Mouse (Mus musculus) stomach, postnatal 0 days (tissue): ENCODE measurements around the gene Pou2f3. TPM values are rescaled to one million over a fixed set of nuclear protein-coding genes. Genes with fewer than 3 reads are reported as not detected.

Experiments
- ATAC-seq: fragments of 200-750 bp; cut with Nextera tagmentation; 2 replicates; pipeline ENCODE4 v1.8.0; 2017; ENCODE audit not compliant: low FRiP score, low TSS enrichment
- DNase-seq: peaks from one replicate; pipeline ENCODE4 v3.0.0-alpha.2; 2016; ENCODE audit warnings: low spot score
- H3K27ac ChIP-seq: fragments of 300-500 bp; sonication (generic); replicated peaks from 2 replicates; pipeline ENCODE4 v1.5.1; 2014; ENCODE audit warnings: mild to moderate bottlenecking, control low read depth
- H3K27me3 ChIP-seq: fragments of 300-500 bp; sonication (generic); 2 replicates; pipeline ENCODE4 v1.6.1; 2014; ENCODE audit warnings: low read length; ENCODE audit not compliant: control insufficient read depth, insufficient read depth
- H3K36me3 ChIP-seq: fragments of 300-500 bp; sonication (generic); 2 replicates; pipeline ENCODE4 v1.6.1; 2014; ENCODE audit warnings: low read length, mixed read lengths; ENCODE audit not compliant: control insufficient read depth, insufficient read depth
- H3K4me1 ChIP-seq: fragments of 300-500 bp; sonication (generic); replicated peaks from 2 replicates; pipeline ENCODE4 v1.6.1; 2014; ENCODE audit warnings: antibody characterized with exemption; ENCODE audit not compliant: control insufficient read depth, insufficient read depth
- H3K4me2 ChIP-seq: fragments of 300-500 bp; sonication (generic); replicated peaks from 2 replicates; pipeline ENCODE4 v1.6.1; 2014; ENCODE audit warnings: low read depth, mild to moderate bottlenecking, control low read depth, moderate library complexity
- H3K4me3 ChIP-seq: fragments of 300-500 bp; sonication (generic); 2 replicates; pipeline ENCODE4 v1.5.1; 2014; ENCODE audit warnings: low read depth, low read length, control low read depth
- H3K9ac ChIP-seq: fragments of 300-500 bp; sonication (generic); 2 replicates; pipeline ENCODE4 v1.6.1; 2014; ENCODE audit warnings: mild to moderate bottlenecking, low read length, control low read depth, mixed read lengths
- H3K9me3 ChIP-seq: fragments of 300-500 bp; sonication (generic); 2 replicates; pipeline ENCODE4 v1.6.1; 2016; ENCODE audit warnings: low read length; ENCODE audit not compliant: control insufficient read depth
- CTCF ChIP-seq: IDR thresholded peaks from 2 replicates; pipeline ENCODE4 v1.5.1; 2016; ENCODE audit warnings: antibody characterized with exemption, low read depth, mild to moderate bottlenecking, moderate library complexity
- EP300 ChIP-seq: optimal IDR thresholded peaks from 2 replicates; pipeline ENCODE3; 2016; ENCODE audit warnings: antibody characterized with exemption
- WGBS: fragments of 180-500 bp; shearing (Covaris S2); extraction: QIAGEN DNeasy Blood & Tissue Kit; methylation state at CpG from one replicate; pipeline ENCODE4 v1.1.7; 2014; 5-methylcytosine and 5-hydroxymethylcytosine counted together
- polyA plus RNA-seq: library from polyadenylated mRNA; unstranded; fragments of >200 nt; fragmentation: Nextera tagmentation; extraction: Ambion mirVana; gene quantifications from 2 replicates; pipeline ENCODE4 v1.2.1, GENCODE M21; 2015

Pou2f3 gene
- polyA plus RNA-seq, 1 experiment from 2014 or later, result 1.7 TPM

- H3K9ac ChIP-seq, result no peak overlapping the region
- no peak overlapping the region for H3K27ac ChIP-seq
- DNase-seq (peak; percentile 67), ATAC-seq (peak; percentile 56; the same call in 1 of the 2 replicates)
- H3K9me3 ChIP-seq, result no peaks in the 10 kb centered on the region
- H3K4me1 ChIP-seq, result no peaks in the 10 kb centered on the region
- H3K36me3 ChIP-seq, result no peaks in the 10 kb centered on the region
- H3K4me2 ChIP-seq, result no peak overlapping the region
- WGBS, result 3% methylated on average over 4 of the region's 4 CpGs
- H3K4me3 ChIP-seq, result no peak overlapping the region
- H3K27me3 ChIP-seq, result no peaks in the 10 kb centered on the region
- TF ChIP-seq CTCF (peak; percentile 97), EP300 (no peak)
These were observed 68.3 kb downstream of the Pou2f3 start for GRCm38 (mm10) chr9:43141839-43142238.

DNA sequence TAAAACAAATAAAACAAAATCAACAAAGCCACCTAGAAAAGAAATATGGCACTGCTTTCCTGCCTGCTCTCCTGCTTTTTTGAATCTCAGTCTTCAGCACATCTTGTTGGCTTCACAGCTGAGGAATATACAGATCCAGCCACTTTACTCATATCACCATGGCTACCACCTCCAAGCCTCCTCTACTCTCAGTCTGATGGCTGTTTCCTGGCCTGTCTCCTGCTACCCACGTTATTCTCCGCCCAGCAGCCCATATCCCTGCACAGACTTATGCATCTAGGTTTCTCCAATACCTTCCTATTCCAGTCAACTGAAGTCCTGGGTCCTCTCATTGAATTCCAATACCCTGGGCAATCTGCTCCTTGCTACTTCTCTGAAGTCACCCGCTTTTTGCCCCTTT lies 76.6 kb downstream of the Pou2f3 start:
- WGBS, result 68% methylated on average over 3 of the region's 3 CpGs
- H3K27ac ChIP-seq, result no peak overlapping the region
- no peak overlapping the region for H3K4me3 ChIP-seq
- TF ChIP-seq EP300, result no peak
- no peak for TF ChIP-seq CTCF
- no peaks in the 10 kb centered on the region for H3K9me3 ChIP-seq
- no peaks in the 10 kb centered on the region for H3K36me3 ChIP-seq
- no peak overlapping the region for H3K4me2 ChIP-seq
- no peaks in the 10 kb centered on the region for H3K4me1 ChIP-seq
- H3K27me3 ChIP-seq, result no peaks in the 10 kb centered on the region
- H3K9ac ChIP-seq, result no peak overlapping the region
- DNase-seq (no peak), ATAC-seq (no peak)

GRCm38 (mm10) chr9:43132380-43132779 lies 77.8 kb downstream of the Pou2f3 start:
- Histone ChIP-seq H3K9ac (no peak overlapping the region), H3K9me3 (no peaks in the 10 kb centered on the region), H3K4me1 (0 out of 2 replicates have a peak, but pooled peaks cover 2% of the 10 kb centered on the region), H3K27me3 (no peaks in the 10 kb centered on the region), H3K36me3 (no peaks in the 10 kb centered on the region), H3K4me3 (no peak overlapping the region), H3K4me2 (no peak overlapping the region), H3K27ac (no peak overlapping the region)
- DNase-seq (no peak), ATAC-seq (no peak)
- WGBS, result 29% methylated on average over 4 of the region's 4 CpGs
- TF ChIP-seq EP300 (no peak), CTCF (no peak)

DNA sequence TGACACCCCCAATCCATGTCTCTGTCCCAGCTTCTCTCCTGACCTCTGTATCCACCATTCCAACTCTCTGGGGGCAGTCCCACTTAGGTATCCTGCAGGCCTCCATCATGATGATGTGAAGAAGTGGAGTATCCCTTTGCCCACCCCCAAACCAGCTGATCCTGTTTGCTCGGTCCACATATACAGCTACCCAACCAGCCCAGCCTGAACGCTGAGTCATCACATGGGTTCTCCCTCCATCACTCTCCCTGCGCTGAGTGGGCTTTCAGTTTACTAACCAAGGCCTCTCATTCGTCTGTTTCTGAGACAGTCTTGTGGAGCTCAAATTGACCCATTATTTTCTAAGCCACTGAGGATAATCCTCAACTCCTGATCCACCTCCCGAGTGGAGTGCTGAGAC lies 78.2 kb downstream of the Pou2f3 start:
- 0 out of 2 replicates have a peak, but pooled peaks cover 2% of the 10 kb centered on the region for H3K4me1 ChIP-seq
- no peak overlapping the region for H3K4me3 ChIP-seq
- TF ChIP-seq CTCF (no peak), EP300 (no peak)
- H3K27me3 ChIP-seq, result no peaks in the 10 kb centered on the region
- DNase-seq, result no peak
- 49% methylated on average over 5 of the region's 5 CpGs for WGBS
- no peaks in the 10 kb centered on the region for H3K36me3 ChIP-seq
- no peaks in the 10 kb centered on the region for H3K9me3 ChIP-seq
- H3K9ac ChIP-seq, result no peak overlapping the region
- no peak overlapping the region for H3K4me2 ChIP-seq
- no peak overlapping the region for H3K27ac ChIP-seq
- 0 out of 2 replicates have a peak, but pooled peaks have one; percentile 33 for ATAC-seq

DNA sequence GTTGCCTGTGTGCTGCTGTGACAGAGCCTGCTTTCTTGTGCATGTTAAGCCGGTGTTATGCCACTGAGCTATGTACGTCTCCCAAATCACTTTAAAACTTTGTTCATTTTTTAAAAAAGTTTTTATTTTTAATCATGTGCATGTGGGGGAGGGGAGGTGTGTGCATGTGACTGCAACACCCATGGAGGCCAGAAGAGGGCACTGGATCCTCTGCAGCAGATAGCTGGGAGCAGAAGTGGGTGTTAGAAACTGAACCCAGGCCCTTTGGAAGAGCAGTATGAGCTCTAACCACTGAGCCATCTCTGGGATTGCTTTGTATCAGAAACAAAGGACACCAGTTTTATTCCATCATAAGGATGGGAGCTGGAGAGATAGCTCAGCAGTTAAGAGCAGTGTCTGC lies 79.5 kb downstream of the Pou2f3 start:
- Histone ChIP-seq H3K9me3 (no peaks in the 10 kb centered on the region), H3K9ac (no peak overlapping the region), H3K4me3 (no peak overlapping the region), H3K36me3 (no peaks in the 10 kb centered on the region), H3K27me3 (no peaks in the 10 kb centered on the region), H3K27ac (no peak overlapping the region), H3K4me2 (no peak overlapping the region), H3K4me1 (0 out of 2 replicates have a peak, but pooled peaks cover 2% of the 10 kb centered on the region)
- TF ChIP-seq CTCF, result peak; percentile 47
- no peak for TF ChIP-seq EP300
- DNase-seq (no peak), ATAC-seq (no peak)
- 94% methylated on average over 2 of the region's 2 CpGs for WGBS

- TF ChIP-seq CTCF (no peak), EP300 (no peak)
- 50% methylated on average over 10 of the region's 10 CpGs for WGBS
- peak; percentile 55 for ATAC-seq
- Histone ChIP-seq H3K9ac (no peak overlapping the region), H3K4me1 (0 out of 2 replicates have a peak, but pooled peaks cover 2% of the 10 kb centered on the region), H3K9me3 (no peaks in the 10 kb centered on the region), H3K27ac (peak overlapping the region; percentile 65), H3K27me3 (no peaks in the 10 kb centered on the region), H3K4me3 (no peak overlapping the region), H3K36me3 (no peaks in the 10 kb centered on the region), H3K4me2 (no peak overlapping the region)
- no peak for DNase-seq
These were observed 82.9 kb downstream of the Pou2f3 start for GRCm38 (mm10) chr9:43127101-43127787.
